Mouse (Mus musculus): ENCODE results near the gene Vps8. TPM values are rescaled to one million over a fixed set of nuclear protein-coding genes. Genes with fewer than 3 reads are reported as not detected.

Vps8 gene
- polyA plus RNA-seq, 1 experiment from 2014 or later: 20.4 TPM

- Histone ChIP-seq H3K9me3 (ENCODE audit: control insufficient read depth, low read depth, low read length) (no peaks in the 10 kb centered on the region), H3K4me3 (ENCODE audit: low read depth, low read length) (no peak overlapping the region), H3K4me2 (replicated peaks; ENCODE audit: low read depth, low read length) (no peak overlapping the region), H3K9ac (replicated peaks; ENCODE audit: low read depth, low read length) (no peak overlapping the region), H3K27me3 (ENCODE audit: control insufficient read depth, insufficient read depth, low read length) (no peaks in the 10 kb centered on the region), H3K36me3 (ENCODE audit: control insufficient read depth, insufficient read depth, low read length) (no peaks in the 10 kb centered on the region), H3K4me1 (ENCODE audit: control insufficient read depth, insufficient read depth, low read length) (no peaks in the 10 kb centered on the region), H3K27ac (ENCODE audit: low read length) (no peak overlapping the region)
- WGBS: 30% methylated on average over 5 of the region's 5 CpGs
- ATAC-seq (ENCODE audit: insufficient number of reproducible peaks, insufficient read depth, low FRiP score, low read depth): no peak
Measured at GRCm38 (mm10) chr16:21590806-21591205, 167.9 kb downstream of the Vps8 start.

- H3K27me3 ChIP-seq (ENCODE audit: control insufficient read depth, insufficient read depth, low read length): no peaks in the 10 kb centered on the region
- H3K4me2 ChIP-seq (replicated peaks; ENCODE audit: low read depth, low read length): no peak overlapping the region
- 59% methylated on average over 2 of the region's 2 CpGs for WGBS
- no peak for ATAC-seq (ENCODE audit: insufficient number of reproducible peaks, insufficient read depth, low FRiP score, low read depth)
- no peak overlapping the region for H3K9ac ChIP-seq (replicated peaks; ENCODE audit: low read depth, low read length)
- no peaks in the 10 kb centered on the region for H3K4me1 ChIP-seq (ENCODE audit: control insufficient read depth, insufficient read depth, low read length)
- H3K9me3 ChIP-seq (ENCODE audit: control insufficient read depth, low read depth, low read length): no peaks in the 10 kb centered on the region
- H3K4me3 ChIP-seq (ENCODE audit: low read depth, low read length): no peak overlapping the region
- no peaks in the 10 kb centered on the region for H3K36me3 ChIP-seq (ENCODE audit: control insufficient read depth, insufficient read depth, low read length)
- no peak overlapping the region for H3K27ac ChIP-seq (ENCODE audit: low read length)
Measured at GRCm38 (mm10) chr16:21591511-21591910, 168.6 kb downstream of the Vps8 start.

GRCm38 (mm10) chr16:21595539-21595938, 172.6 kb downstream of the Vps8 start:
- H3K27me3 ChIP-seq (ENCODE audit: control insufficient read depth, insufficient read depth, low read length): no peaks in the 10 kb centered on the region
- 55% methylated on average over 6 of the region's 6 CpGs for whole genome bisulfite sequencing
- no peaks in the 10 kb centered on the region for H3K36me3 ChIP-seq (ENCODE audit: control insufficient read depth, insufficient read depth, low read length)
- no peak for ATAC-seq (ENCODE audit: insufficient number of reproducible peaks, insufficient read depth, low FRiP score, low read depth)
- H3K4me3 ChIP-seq (ENCODE audit: low read depth, low read length): no peak overlapping the region
- no peaks in the 10 kb centered on the region for H3K9me3 ChIP-seq (ENCODE audit: control insufficient read depth, low read depth, low read length)
- H3K27ac ChIP-seq (ENCODE audit: low read length): no peak overlapping the region
- no peak overlapping the region for H3K4me2 ChIP-seq (replicated peaks; ENCODE audit: low read depth, low read length)
- no peak overlapping the region for H3K9ac ChIP-seq (replicated peaks; ENCODE audit: low read depth, low read length)
- no peaks in the 10 kb centered on the region for H3K4me1 ChIP-seq (ENCODE audit: control insufficient read depth, insufficient read depth, low read length)

GRCm38 (mm10) chr16:21604354-21604753, 181.4 kb downstream of the Vps8 start:
- no peak for ATAC-seq (ENCODE audit: insufficient number of reproducible peaks, insufficient read depth, low FRiP score, low read depth)

GRCm38 (mm10) chr16:21606249-21607020, 183.5 kb downstream of the Vps8 start:
- Histone ChIP-seq H3K9me3 (ENCODE audit: control insufficient read depth, low read depth, low read length) (no peaks in the 10 kb centered on the region), H3K4me1 (ENCODE audit: control insufficient read depth, insufficient read depth, low read length) (0 out of 2 replicates have a peak, but pooled peaks cover 9% of the 10 kb centered on the region), H3K27me3 (ENCODE audit: control insufficient read depth, insufficient read depth, low read length) (no peaks in the 10 kb centered on the region), H3K36me3 (ENCODE audit: control insufficient read depth, insufficient read depth, low read length) (no peaks in the 10 kb centered on the region), H3K4me3 (ENCODE audit: low read depth, low read length) (no peak overlapping the region), H3K27ac (ENCODE audit: low read length) (no peak overlapping the region), H3K9ac (replicated peaks; ENCODE audit: low read depth, low read length) (no peak overlapping the region), H3K4me2 (replicated peaks; ENCODE audit: low read depth, low read length) (no peak overlapping the region)
- no peak for ATAC-seq (ENCODE audit: insufficient number of reproducible peaks, insufficient read depth, low FRiP score, low read depth)
- 88% methylated on average over 6 of the region's 6 CpGs for WGBS

More at GRCm38 (mm10) chr16:21604354-21604753, 181.4 kb downstream of the Vps8 start:
- no peak overlapping the region for H3K4me2 ChIP-seq (replicated peaks; ENCODE audit: low read depth, low read length)
- H3K27ac ChIP-seq (ENCODE audit: low read length): no peak overlapping the region
- H3K36me3 ChIP-seq (ENCODE audit: control insufficient read depth, insufficient read depth, low read length): no peaks in the 10 kb centered on the region
- WGBS: 87% methylated on average over 6 of the region's 6 CpGs
- H3K4me1 ChIP-seq (ENCODE audit: control insufficient read depth, insufficient read depth, low read length): 0 out of 2 replicates have a peak, but pooled peaks cover 9% of the 10 kb centered on the region
- H3K27me3 ChIP-seq (ENCODE audit: control insufficient read depth, insufficient read depth, low read length): no peaks in the 10 kb centered on the region
- H3K4me3 ChIP-seq (ENCODE audit: low read depth, low read length): no peak overlapping the region
- H3K9me3 ChIP-seq (ENCODE audit: control insufficient read depth, low read depth, low read length): no peaks in the 10 kb centered on the region
- no peak overlapping the region for H3K9ac ChIP-seq (replicated peaks; ENCODE audit: low read depth, low read length)

- H3K4me2 ChIP-seq (replicated peaks; ENCODE audit: low read depth, low read length): no peak overlapping the region
- WGBS: 79% methylated on average over 8 of the region's 8 CpGs
Measured at GRCm38 (mm10) chr16:21607021-21607650, 184.2 kb downstream of the Vps8 start.

GRCm38 (mm10) chr16:21607651-21608040, 184.7 kb downstream of the Vps8 start:
- no peaks in the 10 kb centered on the region for H3K36me3 ChIP-seq (ENCODE audit: control insufficient read depth, insufficient read depth, low read length)
- no peak overlapping the region for H3K27ac ChIP-seq (ENCODE audit: low read length)
- H3K9me3 ChIP-seq (ENCODE audit: control insufficient read depth, low read depth, low read length): no peaks in the 10 kb centered on the region
- no peak overlapping the region for H3K4me3 ChIP-seq (ENCODE audit: low read depth, low read length)
- 79% methylated on average over 5 of the region's 5 CpGs for WGBS
- H3K9ac ChIP-seq (replicated peaks; ENCODE audit: low read depth, low read length): no peak overlapping the region
- no peak overlapping the region for H3K4me2 ChIP-seq (replicated peaks; ENCODE audit: low read depth, low read length)
- H3K27me3 ChIP-seq (ENCODE audit: control insufficient read depth, insufficient read depth, low read length): no peaks in the 10 kb centered on the region
- ATAC-seq (ENCODE audit: insufficient number of reproducible peaks, insufficient read depth, low FRiP score, low read depth): no peak
- 0 out of 2 replicates have a peak, but pooled peaks cover 9% of the 10 kb centered on the region for H3K4me1 ChIP-seq (ENCODE audit: control insufficient read depth, insufficient read depth, low read length)

More at GRCm38 (mm10) chr16:21607021-21607650, 184.2 kb downstream of the Vps8 start:
- H3K4me1 ChIP-seq (ENCODE audit: control insufficient read depth, insufficient read depth, low read length): 0 out of 2 replicates have a peak, but pooled peaks cover 9% of the 10 kb centered on the region
- no peak overlapping the region for H3K27ac ChIP-seq (ENCODE audit: low read length)
- no peak overlapping the region for H3K9ac ChIP-seq (replicated peaks; ENCODE audit: low read depth, low read length)
- no peaks in the 10 kb centered on the region for H3K36me3 ChIP-seq (ENCODE audit: control insufficient read depth, insufficient read depth, low read length)
- no peak for ATAC-seq (ENCODE audit: insufficient number of reproducible peaks, insufficient read depth, low FRiP score, low read depth)
- no peak overlapping the region for H3K4me3 ChIP-seq (ENCODE audit: low read depth, low read length)
- H3K9me3 ChIP-seq (ENCODE audit: control insufficient read depth, low read depth, low read length): no peaks in the 10 kb centered on the region
- H3K27me3 ChIP-seq (ENCODE audit: control insufficient read depth, insufficient read depth, low read length): no peaks in the 10 kb centered on the region

GRCm38 (mm10) chr16:21608176-21608865, 185.4 kb downstream of the Vps8 start:
- 67% methylated on average over 10 of the region's 10 CpGs for WGBS
- Histone ChIP-seq H3K27ac (ENCODE audit: low read length) (no peak overlapping the region), H3K9me3 (ENCODE audit: control insufficient read depth, low read depth, low read length) (no peaks in the 10 kb centered on the region), H3K4me1 (ENCODE audit: control insufficient read depth, insufficient read depth, low read length) (0 out of 2 replicates have a peak, but pooled peaks cover 9% of the 10 kb centered on the region), H3K36me3 (ENCODE audit: control insufficient read depth, insufficient read depth, low read length) (no peaks in the 10 kb centered on the region), H3K4me2 (replicated peaks; ENCODE audit: low read depth, low read length) (no peak overlapping the region), H3K9ac (replicated peaks; ENCODE audit: low read depth, low read length) (no peak overlapping the region), H3K27me3 (ENCODE audit: control insufficient read depth, insufficient read depth, low read length) (no peaks in the 10 kb centered on the region), H3K4me3 (ENCODE audit: low read depth, low read length) (no peak overlapping the region)
- ATAC-seq (ENCODE audit: insufficient number of reproducible peaks, insufficient read depth, low FRiP score, low read depth): peak; percentile 33; the same call in 1 of the 2 replicates
